Mouse (Mus musculus): ENCODE results near the gene Unc50. TPM values are rescaled to one million over a fixed set of nuclear protein-coding genes. Genes with fewer than 3 reads are reported as not detected.

Gene Unc50
- 36.7 and 57.6 TPM in 2 replicates for polyA plus RNA-seq (2012; ENCODE audit: low replicate concordance)

DNA sequence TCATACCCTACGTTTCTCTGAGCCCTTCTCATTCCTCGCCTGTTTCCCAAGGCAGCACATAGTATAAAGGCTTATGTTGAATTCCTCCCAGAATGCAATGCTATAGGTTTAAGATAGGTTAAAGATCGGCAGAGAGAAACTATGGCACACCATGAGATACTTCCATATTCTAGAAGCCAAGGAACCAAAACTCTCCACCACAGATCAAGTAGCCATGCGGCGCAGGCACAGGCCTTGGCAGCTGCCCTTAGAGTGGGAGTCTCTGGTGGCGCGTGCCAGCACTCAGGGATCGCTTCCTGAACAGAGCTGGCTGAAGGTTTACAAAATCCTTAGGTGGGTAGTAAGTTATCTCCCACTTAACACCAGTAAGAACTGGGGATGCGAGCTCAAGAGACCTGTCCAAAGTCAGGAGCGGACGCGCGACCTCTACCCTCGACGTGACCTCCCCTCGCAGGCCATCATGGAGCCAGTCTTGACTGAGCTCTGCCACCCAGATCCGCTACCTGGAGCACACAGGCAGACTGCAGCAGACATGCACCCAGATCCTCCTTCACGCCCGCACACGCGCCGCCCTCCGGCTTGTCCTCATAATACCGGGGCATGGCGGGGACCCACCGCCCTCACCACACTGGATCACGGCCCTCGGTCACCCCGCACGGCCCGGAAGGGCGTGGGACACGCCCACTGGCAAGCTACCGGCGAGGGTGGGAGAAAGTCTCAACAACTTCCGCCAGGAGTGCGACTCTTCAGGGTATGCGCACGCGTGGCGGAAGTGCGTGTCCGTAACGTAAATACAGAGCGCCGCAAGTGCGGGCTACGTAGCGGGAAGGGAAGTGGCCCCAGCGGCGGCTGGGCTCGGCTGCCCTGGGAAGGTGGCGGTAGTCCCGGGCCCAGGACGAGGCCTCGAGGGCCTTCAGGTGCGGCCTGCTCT is at the start of gene Unc50, which contains the start of gene Coa5:
Unc50 (plus strand) TSS at position 774 of the 931 bp plus-strand sequence.
Coa5 (minus strand) TSS at position 738 of the 931 bp plus-strand sequence.

Other genes with a start within 250 kb of the Unc50 start
- gene Cnga3, start 215.7 kb upstream of the Unc50 start, polyA plus RNA-seq (2012; ENCODE audit: low replicate concordance) = 0.16 TPM in 1 of 2 replicates, not detected in the other
- 15.7 and 55.5 TPM in 2 replicates for gene Inpp4a, start 130.3 kb upstream of the Unc50 start, polyA plus RNA-seq (2012; ENCODE audit: low replicate concordance)
- 9.3 and 12.0 TPM in 2 replicates for gene Coa5, start within 50 bp of the Unc50 start, polyA plus RNA-seq (2012; ENCODE audit: low replicate concordance)
- gene Mgat4a, start 110.9 kb downstream of the Unc50 start, polyA plus RNA-seq (2012; ENCODE audit: low replicate concordance) = 2.0 and 5.5 TPM in 2 replicates